Mouse (Mus musculus) yolk sac, embryonic 10.5 days (tissue): ENCODE data around the gene Ano2.
A peak's percentile ranks its signal among the peaks of the same experiment; 100 is the strongest.

Experiments
- DNase-seq: peaks from one replicate; pipeline ENCODE4 v3.0.0-alpha.2; 2017; ENCODE audit warnings: low spot score

Gene Ano2

GRCm38 (mm10) chr6:125743203-125744100 lies 53.2 kb downstream of the Ano2 start:
- DNase-seq: no peak

GRCm38 (mm10) chr6:125747322-125747930 lies 57.2 kb downstream of the Ano2 start:
- peak; percentile 6 for DNase-seq

- no peak for DNase-seq
These were observed 58.4 kb downstream of the Ano2 start for GRCm38 (mm10) chr6:125748646-125749045.

GRCm38 (mm10) chr6:125762851-125763519 lies 72.8 kb downstream of the Ano2 start:
- DNase-seq: no peak

GRCm38 (mm10) chr6:125773256-125773655 lies 83.0 kb downstream of the Ano2 start:
- DNase-seq: no peak

GRCm38 (mm10) chr6:125776291-125776690 lies 86.1 kb downstream of the Ano2 start:
- DNase-seq: no peak

- DNase-seq: no peak
These were observed 112.7 kb downstream of the Ano2 start for GRCm38 (mm10) chr6:125802954-125803353.

GRCm38 (mm10) chr6:125803364-125804011 lies 113.3 kb downstream of the Ano2 start:
- peak; percentile 12 for DNase-seq

GRCm38 (mm10) chr6:125808996-125809649 lies 118.9 kb downstream of the Ano2 start:
- peak; percentile 4 for DNase-seq

GRCm38 (mm10) chr6:125811395-125811794 lies 121.2 kb downstream of the Ano2 start:
- no peak for DNase-seq

- DNase-seq: no peak
These were observed 147.9 kb downstream of the Ano2 start for GRCm38 (mm10) chr6:125838121-125838520.

- DNase-seq: no peak
These were observed 151.1 kb downstream of the Ano2 start for GRCm38 (mm10) chr6:125841284-125841683.

GRCm38 (mm10) chr6:125851196-125851595 lies 161.0 kb downstream of the Ano2 start:
- no peak for DNase-seq

- no peak for DNase-seq
These were observed 168.1 kb downstream of the Ano2 start for GRCm38 (mm10) chr6:125858294-125858693.

GRCm38 (mm10) chr6:125868516-125868915 lies 178.3 kb downstream of the Ano2 start:
- DNase-seq: peak; percentile 2

GRCm38 (mm10) chr6:125871482-125871881 lies 181.3 kb downstream of the Ano2 start:
- no peak for DNase-seq

- DNase-seq: no peak
These were observed 184.5 kb downstream of the Ano2 start for GRCm38 (mm10) chr6:125874742-125875141.

- DNase-seq: no peak
These were observed 186.7 kb downstream of the Ano2 start for GRCm38 (mm10) chr6:125876884-125877283.

GRCm38 (mm10) chr6:125878671-125879070 lies 188.5 kb downstream of the Ano2 start:
- no peak for DNase-seq

- DNase-seq: no peak
These were observed 189.1 kb downstream of the Ano2 start for GRCm38 (mm10) chr6:125879306-125879705.

- DNase-seq: no peak
These were observed 198.4 kb downstream of the Ano2 start for GRCm38 (mm10) chr6:125888596-125888995.

GRCm38 (mm10) chr6:125894340-125894739 lies 204.1 kb downstream of the Ano2 start:
- no peak for DNase-seq
